Mouse (Mus musculus) lung, postnatal 10 days (tissue): ENCODE measurements around the gene Acaca.
A peak's percentile ranks its signal among the peaks of the same experiment; 100 is the strongest.

Experiments used
- DNase-seq: peaks from one replicate; pipeline ENCODE4 v3.0.0; 2021

Acaca gene

GRCm38 (mm10) chr11:84150884-84151283, 21.4 kb downstream of the Acaca start:
- DNase-seq: peak; percentile 28

- no peak for DNase-seq
Measured at GRCm38 (mm10) chr11:84156535-84157262, 27.2 kb downstream of the Acaca start.

GRCm38 (mm10) chr11:84164123-84164522, 34.7 kb downstream of the Acaca start:
- no peak for DNase-seq

- DNase-seq: no peak
Measured at GRCm38 (mm10) chr11:84164561-84164960, 35.1 kb downstream of the Acaca start.

GRCm38 (mm10) chr11:84167046-84167526, 37.6 kb downstream of the Acaca start, which contains the start of gene Gm11437:
Gene Gm11437, minus strand, starts transcription at chr11:84167476.
- no peak for DNase-seq

- DNase-seq: peak; percentile 79
Measured at GRCm38 (mm10) chr11:84168701-84169288, 39.3 kb downstream of the Acaca start.

- DNase-seq: no peak
Measured at GRCm38 (mm10) chr11:84172539-84173435, 43.3 kb downstream of the Acaca start.

- no peak for DNase-seq
Measured at GRCm38 (mm10) chr11:84178571-84178970, 49.1 kb downstream of the Acaca start.

GRCm38 (mm10) chr11:84179226-84179953, 49.9 kb downstream of the Acaca start:
- DNase-seq: peak; percentile 98

- peak; percentile 79 for DNase-seq
Measured at GRCm38 (mm10) chr11:84179954-84180598, 50.6 kb downstream of the Acaca start.

GRCm38 (mm10) chr11:84181286-84181685, 51.8 kb downstream of the Acaca start:
- DNase-seq: no peak

- no peak for DNase-seq
Measured at GRCm38 (mm10) chr11:84188530-84188929, 59.1 kb downstream of the Acaca start.

- DNase-seq: no peak
Measured at GRCm38 (mm10) chr11:84190581-84191233, 61.2 kb downstream of the Acaca start.

- DNase-seq: no peak
Measured at GRCm38 (mm10) chr11:84193249-84193648, 63.8 kb downstream of the Acaca start.

GRCm38 (mm10) chr11:84194751-84195150, 65.3 kb downstream of the Acaca start:
- no peak for DNase-seq

GRCm38 (mm10) chr11:84197607-84198402, 68.3 kb downstream of the Acaca start:
- no peak for DNase-seq

- no peak for DNase-seq
Measured at GRCm38 (mm10) chr11:84205776-84206175, 76.3 kb downstream of the Acaca start.

- DNase-seq: no peak
Measured at GRCm38 (mm10) chr11:84210876-84211275, 81.4 kb downstream of the Acaca start.

- DNase-seq: peak; percentile 2
Measured at GRCm38 (mm10) chr11:84218951-84219350, 89.5 kb downstream of the Acaca start.

- DNase-seq: peak; percentile 61
Measured at GRCm38 (mm10) chr11:84243562-84243961, 114.1 kb downstream of the Acaca start.

GRCm38 (mm10) chr11:84247370-84247769, 117.9 kb downstream of the Acaca start:
- DNase-seq: no peak
